9 mouse cellular contexts compared by ENCODE assay signal in the genomic region with DNA sequence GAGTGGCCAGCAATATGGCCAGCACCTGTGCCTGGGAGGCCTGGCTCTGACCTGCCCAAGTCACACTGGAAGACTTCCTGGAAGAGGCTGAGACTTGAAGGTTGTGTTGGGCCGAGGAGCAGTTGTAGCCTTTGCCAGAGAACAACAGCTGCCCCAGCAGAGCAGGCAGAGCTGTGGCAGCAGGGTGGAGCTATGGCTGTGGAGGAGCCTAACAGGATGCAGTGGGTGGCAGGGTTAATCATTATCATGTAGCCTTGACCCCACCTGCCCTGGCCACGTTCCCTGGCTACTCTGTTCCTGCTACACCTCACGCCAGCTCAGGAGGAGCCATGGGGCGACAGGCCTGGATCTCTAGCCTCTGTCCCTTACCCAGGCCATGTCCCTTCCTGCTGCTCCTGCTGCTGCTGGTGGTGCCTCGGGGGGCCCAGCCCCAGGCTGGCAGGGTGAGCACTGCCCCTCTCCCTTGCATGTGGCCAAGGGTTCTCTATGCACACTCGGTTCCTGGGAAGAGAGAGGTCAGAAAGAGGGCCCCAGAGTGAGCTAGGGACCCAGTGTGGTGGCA. TPM values are rescaled to one million over a fixed set of nuclear protein-coding genes. Genes with fewer than 3 reads are reported as not detected.
DNase-seq lines count a peak whose midpoint lies in the region; ATAC-seq and TF ChIP-seq lines count a peak whose summit lies in the region.
"Had no signal": no experiment of that assay in that cellular context is flagged by ENCODE, and none has a peak within 500 bp of the region (broad histone marks: within the 10 kb centered on the region; RNA-seq: fewer than 3 reads in every experiment).

Gene Hgfac (plus strand): TSS at position 242 of the 562 bp plus-strand sequence.

- no peak for TF ChIP-seq POLR2A in lung, adult 2 months (IDR thresholded peaks at IDR 0.05; ENCODE audit: borderline replicate concordance, extremely low read depth, low read depth, low read length)

- WGBS in forebrain, embryonic 10.5 days = 69% methylated on average over 6 of the region's 6 CpGs
- 75% methylated on average over 6 of the region's 6 CpGs for WGBS in forebrain, postnatal 0 days
- WGBS in lung, adult 2 months = 34% methylated on average over 6 of the region's 6 CpGs

- no peak within 1 kb of the TSS for H3K4me3 ChIP-seq in forebrain, embryonic 10.5 days
- H3K4me3 ChIP-seq in forebrain, postnatal 0 days (ENCODE audit: low read depth, low read length) = no peak within 1 kb of the TSS
- H3K4me3 ChIP-seq in lung, adult 2 months (replicated peaks; ENCODE audit: extremely low read depth, low read depth, low read length) = no peak within 1 kb of the TSS
- H3K4me3 ChIP-seq: left cerebral cortex, adult 2 months had no signal

- POLR2A ChIA-PET in Patski (lab: Charles Lee) = interaction anchor here (0.6 to 1.5 kb wide), 3 partner anchors 51 to 55 kb away, joined by 3 to 4 read pairs (median 3); no protein-coding TSS in a partner anchor

- DNase-seq in forebrain, embryonic 10.5 days (ENCODE audit: extremely low spot score, low spot score) = no peak
- DNase-seq in forebrain, postnatal 0 days = no peak
- peak; percentile 34 for DNase-seq in Patski (ENCODE audit: low read depth, low spot score)
- peak; percentile 82 for DNase-seq in kidney, postnatal 10 days
- no peak for DNase-seq in lung, adult 2 months
- no peak for DNase-seq in right cerebral cortex, adult 2 months (ENCODE audit: low spot score in 2 of 2)
- no peak for DNase-seq in thymus, postnatal 14 days
- DNase-seq in ovary, postnatal 10 days (ENCODE audit: low spot score) = no peak

- no peaks in the 10 kb centered on the region for H3K27me3 ChIP-seq in forebrain, embryonic 10.5 days (ENCODE audit: poor library complexity, severe bottlenecking)
- no peaks in the 10 kb centered on the region for H3K27me3 ChIP-seq in forebrain, postnatal 0 days (ENCODE audit: insufficient read depth, low read length)
- H3K27me3 ChIP-seq in Patski = no peaks in the 10 kb centered on the region

- in situ Hi-C loops in Patski (cut with MboI; ENCODE audit: low pct_unique_long_range_greater_than_20kb) = loop anchor here (5.0 to 10.0 kb wide), 2 partner anchors 124 to 377 kb away; partner anchors contain the start of genes Grk4 and Nop14

- no peak for TF ChIP-seq CTCF in forebrain, postnatal 0 days (IDR thresholded peaks at IDR 0.05; ENCODE audit: low read depth)
- no peak for TF ChIP-seq CTCF in Patski (IDR thresholded peaks at IDR 0.05)
- TF ChIP-seq CTCF in lung, adult 2 months (IDR thresholded peaks at IDR 0.05; ENCODE audit: insufficient read depth, low read length) = no peak

- H3K9ac ChIP-seq in forebrain, postnatal 0 days = no peak within 1 kb of the TSS

- 0 out of 2 replicates have a peak, but pooled peaks cover 5% of the 10 kb centered on the region for H3K4me1 ChIP-seq in forebrain, embryonic 10.5 days
- H3K4me1 ChIP-seq in forebrain, postnatal 0 days (ENCODE audit: insufficient read depth) = no peaks in the 10 kb centered on the region
- peaks cover 7% of the 10 kb centered on the region; the same call in 1 of the 2 replicates for H3K4me1 ChIP-seq in lung, adult 2 months (ENCODE audit: control insufficient read depth, insufficient read depth, low read length)

- no peak within 1 kb of the TSS for H3K4me2 ChIP-seq in forebrain, postnatal 0 days (ENCODE audit: low read depth)

- H3K36me3 ChIP-seq in forebrain, embryonic 10.5 days (replicated peaks) = no peaks in the 10 kb centered on the region
- H3K36me3 ChIP-seq in forebrain, postnatal 0 days (ENCODE audit: insufficient read depth) = no peaks in the 10 kb centered on the region

- no peaks in the 10 kb centered on the region for H3K9me3 ChIP-seq in forebrain, embryonic 10.5 days
- no peaks in the 10 kb centered on the region for H3K9me3 ChIP-seq in forebrain, postnatal 0 days (ENCODE audit: low read length)

- peak within 1 kb of the TSS; percentile 45 for H3K27ac ChIP-seq in forebrain, embryonic 10.5 days
- H3K27ac ChIP-seq in forebrain, postnatal 0 days (ENCODE audit: low read depth, low read length) = no peak within 1 kb of the TSS
- H3K27ac ChIP-seq: left cerebral cortex, adult 2 months had no signal

- ATAC-seq in forebrain, postnatal 0 days = no peak
- ATAC-seq in Patski = peak; percentile 49

- CTCF ChIA-PET in Patski (lab: Charles Lee) = interaction anchor here (0.9 to 2.9 kb wide), 8 partner anchors 10 to 125 kb away, joined by 3 to 16 read pairs (median 4); no protein-coding TSS in a partner anchor

RNA-seq across cellular contexts. Expression of gene Hgfac, which starts in this region (rescaled TPM):
- 0.12 and 0.79 TPM in 2 replicates for polyA plus RNA-seq in forebrain, embryonic 10.5 days (2016; fragmentation: Nextera tagmentation; extraction: Ambion mirVana)
- total RNA-seq in forebrain, postnatal 0 days (2014; rRNA removed) = 0.69 and 2.1 TPM in 2 replicates
- polyA plus RNA-seq in forebrain, postnatal 0 days (2015; fragmentation: Nextera tagmentation; extraction: Ambion mirVana) = 0.36 TPM in 1 of 2 replicates, not detected in the other
- 5.5 TPM for polyA plus RNA-seq in Patski (2021)
- polyA plus RNA-seq in lung, adult 2 months (2012; rRNA removed) = 12.9 and 19.5 TPM in 2 replicates

Comparison
In these comparisons a context has a peak if more than half of its experiments do, and no peak if none do; other contexts are left out.
1. DNase-seq: peak in Patski (single experiment) and kidney, postnatal 10 days (single experiment); none in forebrain, embryonic 10.5 days (single experiment), forebrain, postnatal 0 days (single experiment), lung, adult 2 months (single experiment), right cerebral cortex, adult 2 months (0 of 2), thymus, postnatal 14 days (single experiment) and ovary, postnatal 10 days (single experiment).